Mouse (Mus musculus) heart, postnatal 0 days (tissue): Measurements from ENCODE around the gene Ifrd2. TPM values are rescaled to one million over a fixed set of nuclear protein-coding genes. Genes with fewer than 3 reads are reported as not detected.

Experiments used
- ATAC-seq: fragments of 200-750 bp; cut with Nextera tagmentation; 2 replicates; pipeline ENCODE4 v1.8.0; 2017; ENCODE audit warnings: low read depth, moderate number of reproducible peaks, moderate library complexity; ENCODE audit not compliant: insufficient read depth
- DNase-seq: peaks from one replicate; pipeline ENCODE4 v3.0.0-alpha.2; 2016; ENCODE audit warnings: low spot score
- H3K27ac ChIP-seq: fragments of 300-500 bp; sonication (generic); 2 replicates; pipeline ENCODE4 v1.5.1; 2014; ENCODE audit warnings: low read depth, mild to moderate bottlenecking
- H3K27me3 ChIP-seq: fragments of 300-500 bp; sonication (generic); 2 replicates; pipeline ENCODE4 v1.6.1; 2014; ENCODE audit warnings: low read length, mixed read lengths; ENCODE audit not compliant: control insufficient read depth, insufficient read depth
- H3K36me3 ChIP-seq: fragments of 300-500 bp; sonication (generic); replicated peaks from 2 replicates; pipeline ENCODE4 v1.6.1; 2014; ENCODE audit warnings: low read length, mixed read lengths; ENCODE audit not compliant: control insufficient read depth, insufficient read depth
- H3K4me1 ChIP-seq: fragments of 300-500 bp; sonication (generic); 2 replicates; pipeline ENCODE4 v1.6.1; 2014; ENCODE audit warnings: antibody characterized with exemption; ENCODE audit not compliant: control insufficient read depth, insufficient read depth
- H3K4me2 ChIP-seq: fragments of 300-500 bp; sonication (generic); 2 replicates; pipeline ENCODE4 v1.6.1; 2014; ENCODE audit warnings: low read depth, mild to moderate bottlenecking, low read length, moderate library complexity
- H3K4me3 ChIP-seq: fragments of 300-500 bp; sonication (generic); 2 replicates; pipeline ENCODE4 v1.5.1; 2014; ENCODE audit warnings: low read depth, low read length
- H3K9ac ChIP-seq: fragments of 300-500 bp; sonication (generic); replicated peaks from 2 replicates; pipeline ENCODE4 v1.6.1; 2014; ENCODE audit warnings: low read depth, low read length, mixed read lengths
- H3K9me3 ChIP-seq: fragments of 300-500 bp; sonication (generic); replicated peaks from 2 replicates; pipeline ENCODE4 v1.6.1; 2016; ENCODE audit warnings: low read length; ENCODE audit not compliant: control insufficient read depth
- CTCF ChIP-seq: IDR thresholded peaks from 2 replicates; pipeline ENCODE4 v1.5.1; 2016; ENCODE audit warnings: antibody characterized with exemption, control low read depth, low read depth
- EP300 ChIP-seq: IDR thresholded peaks from 2 replicates; pipeline ENCODE4 v1.6.1; 2016; ENCODE audit warnings: antibody characterized with exemption, low read depth
- WGBS: fragments of 180-500 bp; shearing (Covaris S2); extraction: QIAGEN DNeasy Blood & Tissue Kit; methylation state at CpG from one replicate; pipeline ENCODE4 v1.1.7; 2014; 5-methylcytosine and 5-hydroxymethylcytosine counted together
- polyA plus RNA-seq: library from polyadenylated mRNA; unstranded; fragments of >200 nt; fragmentation: Nextera tagmentation; extraction: Ambion mirVana; gene quantifications from 2 replicates; pipeline ENCODE4 v1.2.1, GENCODE M21; 2015
- total RNA-seq: library from RNA; depleted of rRNA; stranded (reverse); fragments of >200 nt; gene quantifications from 2 replicates; pipeline ENCODE4 v1.2.3, GENCODE M21; 2014; ENCODE audit warnings: low replicate concordance

Gene Ifrd2
- total and polyA plus RNA-seq, 2 experiments from 2014 or later = 28.6 to 31.2 TPM

GRCm38 (mm10) chr9:107567702-107568319 is 19.6 kb upstream of the Ifrd2 start, which contains the start of gene Hyal2:
TSS of gene Hyal2 (plus strand) at chr9:107567945.
- H3K4me2 ChIP-seq = peak within 1 kb of the TSS; percentile 76
- H3K4me1 ChIP-seq = peaks cover 29% of the 10 kb centered on the region
- H3K9ac ChIP-seq = peak within 1 kb of the TSS; percentile 77
- peak within 1 kb of the TSS; percentile 90 for H3K27ac ChIP-seq
- peaks cover 22% of the 10 kb centered on the region for H3K36me3 ChIP-seq
- H3K4me3 ChIP-seq = peak within 1 kb of the TSS; percentile 76
- TF ChIP-seq EP300 (no peak), CTCF (no peak)
- ATAC-seq = no peak
- H3K9me3 ChIP-seq = no peaks in the 10 kb centered on the region
- no peak for DNase-seq
- no peaks in the 10 kb centered on the region for H3K27me3 ChIP-seq
- 21% methylated on average over 18 of the region's 18 CpGs for WGBS

- Histone ChIP-seq H3K27ac (peak overlapping the region; percentile 90), H3K9ac (peak overlapping the region; percentile 77), H3K9me3 (no peaks in the 10 kb centered on the region), H3K4me3 (peak overlapping the region; percentile 76), H3K27me3 (no peaks in the 10 kb centered on the region), H3K4me1 (peaks cover 28% of the 10 kb centered on the region), H3K4me2 (peak overlapping the region; percentile 76), H3K36me3 (peaks cover 27% of the 10 kb centered on the region)
- WGBS = 2% methylated on average over 41 of the region's 41 CpGs
- no peak for TF ChIP-seq CTCF
- TF ChIP-seq EP300 = peak; percentile 95
- ATAC-seq (peak; percentile 79), DNase-seq (peak; percentile 85)
Measured at GRCm38 (mm10) chr9:107568331-107569261, 18.8 kb upstream of the Ifrd2 start.

DNA sequence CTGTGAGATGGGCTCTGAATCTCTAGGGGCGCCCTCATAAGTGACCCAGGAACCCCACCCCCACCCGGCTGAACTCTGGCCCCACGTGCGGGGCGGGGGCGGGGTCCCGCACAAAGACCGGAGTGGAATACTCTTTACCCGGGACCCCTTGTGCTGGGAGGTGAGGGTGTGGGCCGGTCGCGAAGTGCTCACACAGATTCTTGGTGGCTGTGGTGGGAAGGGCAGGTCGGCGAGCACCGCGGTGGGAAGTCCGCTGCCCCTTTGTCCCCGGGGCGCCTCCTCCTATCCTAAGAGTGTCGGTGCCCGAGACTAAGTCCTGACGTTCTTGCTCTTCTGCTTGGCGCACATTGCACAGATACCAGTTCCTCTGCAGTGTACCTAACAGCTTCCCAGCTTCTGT is 18.2 kb upstream of the Ifrd2 start:
- Histone ChIP-seq H3K4me3 (peak overlapping the region; percentile 76), H3K9me3 (no peaks in the 10 kb centered on the region), H3K4me1 (peaks cover 21% of the 10 kb centered on the region), H3K27ac (peak overlapping the region; percentile 90), H3K27me3 (no peaks in the 10 kb centered on the region), H3K9ac (peak overlapping the region; percentile 77), H3K36me3 (peaks cover 27% of the 10 kb centered on the region), H3K4me2 (peak overlapping the region; percentile 76)
- WGBS = 1% methylated on average over 22 of the region's 23 CpGs
- ATAC-seq (peak; percentile 24), DNase-seq (no peak)
- TF ChIP-seq CTCF (no peak), EP300 (no peak)

- Histone ChIP-seq H3K4me3 (peak overlapping the region; percentile 76), H3K9me3 (no peaks in the 10 kb centered on the region), H3K9ac (peak overlapping the region; percentile 77), H3K36me3 (peaks cover 27% of the 10 kb centered on the region), H3K27me3 (no peaks in the 10 kb centered on the region), H3K4me2 (peak overlapping the region; percentile 76), H3K4me1 (peaks cover 21% of the 10 kb centered on the region), H3K27ac (peak overlapping the region; percentile 90)
- 52% methylated on average over 13 of the region's 13 CpGs for WGBS
- TF ChIP-seq EP300 (no peak), CTCF (no peak; the same call in 1 of the 2 replicates)
- no peak for DNase-seq
- ATAC-seq = no peak
Measured at GRCm38 (mm10) chr9:107570016-107570415, 17.4 kb upstream of the Ifrd2 start.

DNA sequence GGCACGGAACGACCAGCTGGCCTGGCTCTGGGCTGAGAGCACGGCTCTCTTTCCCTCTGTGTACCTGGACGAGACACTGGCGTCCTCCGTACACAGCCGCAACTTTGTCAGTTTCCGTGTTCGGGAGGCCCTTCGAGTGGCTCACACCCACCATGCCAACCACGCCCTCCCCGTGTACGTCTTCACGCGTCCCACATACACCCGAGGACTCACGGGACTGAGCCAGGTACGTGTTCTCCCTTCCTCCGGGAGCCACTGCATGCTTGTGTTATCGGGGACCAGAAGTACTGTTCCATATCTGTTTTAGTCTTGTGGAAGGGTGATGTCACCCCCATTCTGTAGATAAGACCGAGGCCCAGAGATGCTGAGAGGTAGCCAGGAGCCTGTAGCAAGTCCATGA is 16.6 kb upstream of the Ifrd2 start:
- DNase-seq (no peak), ATAC-seq (no peak)
- Histone ChIP-seq H3K27me3 (no peaks in the 10 kb centered on the region), H3K9ac (no peak overlapping the region), H3K4me2 (peak overlapping the region; percentile 76), H3K9me3 (no peaks in the 10 kb centered on the region), H3K27ac (peak overlapping the region; percentile 56; the same call in 1 of the 2 replicates), H3K36me3 (peaks cover 27% of the 10 kb centered on the region), H3K4me1 (peaks cover 21% of the 10 kb centered on the region), H3K4me3 (peak overlapping the region; percentile 76)
- 33% methylated on average over 21 of the region's 21 CpGs for WGBS
- TF ChIP-seq EP300 = no peak
- TF ChIP-seq CTCF = no peak
